Mouse (Mus musculus) liver, postnatal 0 days (tissue): ENCODE measurements at regions not wholly inside any gene's neighbourhood (a gene's known extent, or its start where the extent isn't known, plus 50 kb on each side); places are given as distances from the start of the nearest gene placed in this dataset.

ENCODE experiments used
- CTCF ChIP-seq: sonication (generic); IDR thresholded peaks from 2 replicates; pipeline ENCODE4 v1.5.1; 2016; ENCODE audit warnings: antibody characterized with exemption, low read depth
- EP300 ChIP-seq: IDR thresholded peaks from 2 replicates; pipeline ENCODE4 v1.6.1; 2016; ENCODE audit warnings: antibody characterized with exemption, low read depth, mild to moderate bottlenecking

DNA sequence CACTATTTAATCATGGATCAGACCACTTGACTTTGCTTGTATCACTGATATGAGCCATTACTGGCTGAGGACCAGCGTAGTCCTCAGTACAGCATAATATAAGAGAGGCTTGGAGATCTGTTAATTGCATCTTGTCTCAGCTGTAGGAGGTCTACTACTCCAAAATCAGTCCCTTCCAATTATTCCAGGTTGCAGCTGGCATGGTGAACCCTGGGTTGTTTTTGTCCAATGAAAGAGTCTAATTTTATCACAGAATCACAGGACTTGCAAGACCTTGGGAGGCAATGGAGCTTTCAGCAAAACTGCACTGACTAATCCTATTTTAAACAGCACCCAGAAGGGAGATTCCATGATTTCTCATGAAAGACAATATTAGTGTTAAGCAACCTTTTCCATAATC lies 629.7 kb upstream of the Mef2c start:
- TF ChIP-seq CTCF (no peak), EP300 (no peak)
